Mouse (Mus musculus) spleen, adult 12 weeks (tissue): ENCODE data around the gene Smc3.
A peak's percentile ranks its signal among the peaks of the same experiment; 100 is the strongest.
"Not testable (repeated sequence)": the region's sequence is repeated elsewhere in the genome, so short reads cannot be mapped to it uniquely, and the experiment has no call there.

Source experiments
- DNase-seq: peaks from one replicate; pipeline ENCODE4 v3.0.0; 2022; ENCODE audit warnings: low spot score

The Smc3 gene

GRCm38 (mm10) chr19:53577025-53577800 is 23.0 kb upstream of the Smc3 start:
- DNase-seq, result no peak

GRCm38 (mm10) chr19:53578597-53579252 is 21.5 kb upstream of the Smc3 start:
- peak; percentile 36 for DNase-seq

GRCm38 (mm10) chr19:53580271-53580670 is 19.9 kb upstream of the Smc3 start:
- not testable (repeated sequence) for DNase-seq

DNA sequence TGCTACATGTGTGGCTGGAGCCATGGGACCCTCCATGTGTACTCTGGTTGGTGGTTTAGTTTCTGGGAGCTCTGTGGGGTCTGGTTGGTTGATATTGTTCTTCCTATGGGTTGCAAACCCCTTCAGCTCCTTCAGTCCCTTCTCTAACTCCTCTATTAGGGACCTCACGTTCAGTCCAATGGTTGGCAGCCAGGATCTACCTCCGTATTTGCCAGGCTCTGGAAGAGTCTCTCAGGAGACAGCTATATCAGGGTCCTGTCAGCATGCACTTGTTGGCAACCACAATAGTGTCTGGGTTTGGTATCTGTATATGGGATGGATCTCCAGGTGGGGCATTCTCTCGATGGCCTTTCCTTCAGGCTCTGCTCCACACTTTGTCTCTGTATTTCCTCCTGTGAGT is 12.5 kb upstream of the Smc3 start:
- DNase-seq, result not testable (repeated sequence)

DNA sequence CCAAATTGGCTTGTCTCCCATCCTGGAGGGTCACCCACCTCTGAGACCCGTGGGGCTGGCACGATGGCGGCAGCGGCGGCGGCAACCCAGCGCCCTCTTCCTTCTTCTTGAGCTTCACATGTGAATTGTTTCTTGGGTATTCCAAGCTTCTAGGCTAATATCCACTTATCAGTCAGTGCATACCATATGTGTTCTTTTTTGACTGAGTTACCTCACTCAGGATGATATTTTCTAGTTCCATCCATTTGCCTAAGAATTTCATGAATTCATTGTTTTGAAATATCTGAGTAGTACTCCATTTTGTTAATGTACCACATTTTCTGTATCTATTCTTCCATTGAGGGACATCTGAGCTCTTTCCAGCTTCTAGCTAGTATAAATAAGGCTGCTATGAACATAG is 11.2 kb upstream of the Smc3 start, which contains the start of gene Nutf2-ps1:
TSS of gene Nutf2-ps1 (minus strand) at position 101 of the 400 bp plus-strand sequence.
- not testable (repeated sequence) for DNase-seq

DNA sequence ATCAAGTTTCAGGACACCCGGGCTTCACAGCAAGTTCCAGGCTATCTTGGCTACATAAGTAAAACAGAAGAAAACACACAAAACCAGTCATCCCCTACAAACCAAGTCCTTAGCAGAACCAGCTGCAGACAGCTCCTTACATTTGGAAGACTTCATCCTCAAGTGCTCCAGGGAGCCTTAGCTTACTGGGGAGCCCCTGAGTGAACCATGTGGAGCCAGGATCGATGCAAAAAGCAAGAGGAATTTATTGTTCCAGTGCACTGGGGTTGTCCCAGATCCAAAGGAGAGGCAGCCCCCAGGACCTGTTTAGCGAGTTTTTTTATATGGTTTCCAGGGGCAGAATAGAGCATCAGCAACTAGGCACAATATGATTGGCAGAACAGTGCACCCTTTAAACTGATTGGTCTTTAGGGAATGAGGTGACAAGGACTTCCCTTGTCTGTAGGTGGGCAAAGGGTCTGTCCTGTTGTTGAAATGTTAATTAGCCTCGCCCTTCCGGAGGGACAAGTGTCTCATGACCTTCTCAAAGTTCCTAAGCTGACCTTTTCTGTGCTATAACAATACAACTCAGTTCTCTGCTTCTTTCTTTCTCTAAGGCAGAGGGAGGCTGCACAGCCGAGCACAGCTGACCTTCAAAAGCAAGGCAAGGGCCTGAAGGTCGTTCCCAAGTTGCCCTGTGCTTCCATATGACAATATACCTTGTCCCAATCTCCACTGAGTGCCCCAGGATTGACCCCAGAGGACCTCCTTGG is 3.3 kb upstream of the Smc3 start:
- DNase-seq, result no peak

- DNase-seq, result peak; percentile 65
Measured at GRCm38 (mm10) chr19:53600549-53601362, 558 bp downstream of the Smc3 start.

GRCm38 (mm10) chr19:53601363-53601655 is 1.1 kb downstream of the Smc3 start:
- no peak for DNase-seq

DNA sequence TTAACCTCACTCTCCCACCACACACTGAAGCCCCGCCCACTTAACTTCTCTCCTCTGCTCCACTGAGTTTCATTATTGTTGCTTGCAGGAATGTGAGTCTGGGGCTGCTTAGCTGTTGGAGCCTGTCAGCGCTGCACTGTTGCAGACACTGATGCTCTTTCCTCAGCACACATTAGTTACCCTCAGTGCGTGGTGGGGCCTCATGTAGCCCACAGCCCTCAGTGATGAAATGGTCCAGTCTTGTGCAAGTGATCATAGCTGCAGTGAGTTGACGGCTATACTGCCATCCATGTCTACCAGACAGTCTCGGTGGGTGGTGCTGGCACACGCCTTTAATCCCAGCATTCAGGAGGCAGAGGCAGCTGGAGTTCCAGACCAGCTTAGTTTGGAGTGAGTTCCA is 8.7 kb downstream of the Smc3 start:
- no peak for DNase-seq

- DNase-seq, result no peak
Measured at GRCm38 (mm10) chr19:53621681-53622080, 21.5 kb downstream of the Smc3 start.

DNA sequence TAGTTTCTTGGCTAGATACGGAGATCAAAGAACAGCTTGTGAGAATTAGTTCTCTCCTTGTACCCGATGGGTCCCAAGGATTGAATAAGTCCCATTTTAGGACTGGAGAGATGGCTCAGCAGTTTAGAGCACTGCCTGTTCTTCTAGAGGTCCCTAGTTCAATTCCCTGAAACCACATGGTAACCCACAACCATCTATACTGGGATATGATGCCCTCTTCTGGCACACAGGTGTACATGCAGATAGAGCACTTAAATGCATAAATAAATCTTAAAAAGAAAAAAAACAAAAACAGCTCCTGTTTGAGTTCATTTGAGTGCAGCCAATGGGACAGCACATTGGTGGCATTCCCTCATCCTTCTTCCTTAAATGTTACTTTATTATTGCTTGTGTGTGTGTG is 37.8 kb downstream of the Smc3 start:
- DNase-seq, result no peak

- DNase-seq, result no peak
Measured at GRCm38 (mm10) chr19:53638727-53639126, 38.5 kb downstream of the Smc3 start.

DNA sequence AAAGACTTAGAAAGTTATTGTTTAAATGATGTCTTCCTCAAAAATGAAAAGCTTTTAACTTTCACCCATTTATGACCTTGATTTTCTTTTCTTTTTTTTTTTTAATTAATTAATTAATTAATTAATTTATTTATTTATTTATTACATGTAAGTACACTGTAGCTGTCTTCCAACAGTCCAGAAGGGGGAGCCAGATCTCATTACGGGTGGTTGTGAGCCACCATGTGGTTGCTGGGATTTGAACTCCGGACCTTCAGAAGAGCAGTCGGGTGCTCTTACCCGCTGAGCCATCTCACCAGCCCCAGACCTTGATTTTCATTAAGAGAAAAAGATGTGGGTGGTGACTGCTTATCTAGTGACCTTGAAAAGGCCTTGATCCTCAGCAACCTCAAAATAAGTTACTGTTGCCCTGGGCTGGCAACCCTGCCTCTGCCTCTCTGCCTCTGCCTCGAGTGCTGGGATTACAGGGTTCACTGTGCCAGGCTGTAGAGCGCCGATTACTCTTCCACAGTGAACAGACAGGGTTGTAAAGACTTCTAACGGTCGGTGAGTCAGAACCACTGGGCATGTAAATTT is 43.9 kb downstream of the Smc3 start:
- DNase-seq, result no peak

DNA sequence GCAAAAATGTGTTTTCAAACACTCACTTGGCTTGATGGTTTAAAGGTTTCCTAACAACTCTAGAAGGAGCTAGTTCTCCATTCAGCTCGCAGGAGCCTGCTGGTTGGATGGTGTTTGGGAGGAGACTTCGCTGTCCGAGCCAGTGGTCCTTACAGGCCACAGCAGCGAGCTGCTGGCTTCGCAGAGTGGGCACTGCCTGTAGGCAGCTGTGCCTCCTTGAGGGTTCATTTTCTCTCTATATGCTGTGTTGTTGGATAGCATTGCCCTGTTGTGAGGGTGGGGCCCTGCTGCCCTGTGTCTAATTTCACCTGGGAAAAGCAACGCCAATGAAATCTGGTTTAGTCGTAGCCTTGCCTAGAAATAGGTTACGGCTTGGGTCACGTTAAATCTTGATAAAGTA is 47.1 kb downstream of the Smc3 start:
- DNase-seq, result no peak

DNA sequence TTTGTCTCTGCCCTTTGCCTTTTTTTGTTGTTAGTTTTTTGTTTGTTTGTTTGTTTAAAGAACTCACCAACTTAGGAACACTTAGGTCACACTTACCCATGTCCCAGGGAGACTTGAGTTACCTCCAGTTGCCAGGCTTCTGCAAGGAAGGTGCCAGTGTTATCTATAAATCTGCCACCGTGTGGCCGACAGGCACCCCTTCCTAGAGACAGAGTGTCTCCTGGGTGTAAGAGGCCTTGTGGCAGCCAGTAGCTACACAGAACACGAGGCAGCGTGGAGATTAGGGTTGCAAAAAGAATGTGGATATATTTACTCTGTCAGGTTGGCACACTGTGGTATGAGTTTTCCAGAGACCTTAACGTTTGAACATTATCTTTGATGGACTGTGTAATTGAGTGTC is 47.9 kb downstream of the Smc3 start:
- no peak for DNase-seq

DNA sequence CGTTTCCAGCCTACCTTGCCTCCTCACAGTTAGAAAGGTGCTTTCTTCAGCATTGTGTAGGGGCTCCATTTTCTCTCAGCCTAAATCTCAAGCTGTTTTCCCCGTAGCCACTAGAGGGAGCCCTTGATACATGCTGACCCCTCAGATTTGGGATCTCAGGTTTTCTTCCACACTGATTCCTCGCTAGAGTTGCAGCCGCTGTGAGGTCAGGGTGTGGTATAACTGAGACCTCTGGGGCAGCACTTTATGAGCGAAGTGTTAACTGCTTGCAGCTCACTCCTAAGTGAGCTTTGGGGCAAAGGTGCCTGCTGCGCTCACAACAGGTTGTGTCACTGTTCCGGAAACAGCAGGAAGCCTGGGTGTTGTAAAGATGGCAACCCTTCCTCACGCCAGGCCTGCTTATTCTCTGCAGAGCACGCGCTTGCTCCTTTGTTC is 48.6 kb downstream of the Smc3 start:
- peak; percentile 31 for DNase-seq

DNA sequence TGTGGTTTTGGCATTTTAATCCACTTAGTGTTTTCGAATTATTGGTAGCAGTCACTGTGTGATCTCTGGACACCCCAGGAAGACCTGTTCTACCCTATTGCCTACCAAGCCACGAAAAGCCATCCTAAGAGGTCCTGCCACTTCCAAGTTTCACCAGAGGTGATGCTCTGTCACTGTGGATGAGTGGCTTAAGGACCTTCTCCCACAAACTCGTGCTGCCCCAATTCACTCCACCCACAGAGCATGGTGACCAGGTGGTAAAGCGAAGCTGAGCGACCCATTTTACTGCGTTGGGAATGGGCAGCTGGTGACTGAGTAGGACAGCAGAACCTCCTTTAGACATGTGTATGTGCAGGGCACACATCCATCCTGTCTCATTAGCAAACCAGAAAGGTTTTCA is 49.2 kb downstream of the Smc3 start:
- DNase-seq, result no peak

DNA sequence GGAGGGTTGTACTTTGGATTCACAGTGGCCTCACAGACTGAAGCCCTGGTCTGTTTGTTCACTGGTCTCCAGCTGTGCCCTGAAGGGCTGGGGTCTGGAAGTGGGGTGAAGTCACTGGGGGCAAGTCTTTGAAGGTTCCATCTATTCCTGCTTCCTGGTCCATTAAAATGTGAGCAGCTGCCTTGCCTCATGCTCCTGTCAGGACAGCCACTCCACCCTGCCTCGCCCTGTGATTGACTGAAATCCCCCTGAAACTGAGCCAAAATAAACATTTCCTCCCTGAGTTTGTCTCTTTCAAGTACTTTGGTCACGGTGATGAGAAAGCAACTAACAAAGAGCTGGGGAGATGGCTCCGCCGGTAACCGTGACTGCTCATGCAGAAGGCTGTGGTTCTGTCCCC is 49.6 kb downstream of the Smc3 start:
- no peak for DNase-seq

DNA sequence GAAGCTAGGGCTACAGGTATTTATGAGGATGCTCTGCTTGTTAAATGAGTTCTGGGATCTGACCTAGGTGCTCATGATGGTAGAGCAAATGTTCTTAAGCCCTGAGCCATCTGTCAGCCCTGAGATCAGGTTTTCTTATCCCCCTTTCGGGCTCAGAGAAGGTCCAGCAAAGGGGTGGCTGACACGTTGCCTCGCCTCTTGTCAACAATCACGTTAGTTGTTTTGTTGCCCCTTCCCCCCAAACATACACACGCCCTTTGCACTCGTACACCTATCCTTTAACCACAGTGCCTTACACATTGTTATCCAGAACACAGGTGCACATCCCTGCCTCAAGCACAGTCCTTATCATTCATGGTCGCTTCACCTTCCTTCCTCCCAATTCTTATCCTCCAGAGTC is 50.7 kb downstream of the Smc3 start:
- DNase-seq, result no peak

DNA sequence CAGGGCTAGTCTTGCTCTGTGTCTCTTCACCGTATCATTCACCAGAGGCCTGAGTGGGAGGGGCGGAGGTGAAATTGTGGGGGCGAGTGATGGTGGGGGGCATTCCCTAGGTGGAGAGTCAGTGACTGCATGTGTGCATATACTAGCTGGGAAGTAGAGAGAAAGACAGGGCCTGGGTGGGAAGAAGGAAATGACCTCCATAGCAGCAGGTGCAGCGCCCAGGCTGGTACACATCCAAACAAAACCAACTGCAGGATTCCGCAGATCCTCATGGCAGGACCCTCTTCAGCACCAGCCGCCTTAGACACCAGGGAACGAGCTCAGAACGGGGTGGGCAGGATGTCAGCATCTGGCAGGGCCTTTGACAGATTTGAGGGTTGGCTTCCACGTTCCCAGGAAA is 52.1 kb downstream of the Smc3 start:
- DNase-seq, result no peak

DNA sequence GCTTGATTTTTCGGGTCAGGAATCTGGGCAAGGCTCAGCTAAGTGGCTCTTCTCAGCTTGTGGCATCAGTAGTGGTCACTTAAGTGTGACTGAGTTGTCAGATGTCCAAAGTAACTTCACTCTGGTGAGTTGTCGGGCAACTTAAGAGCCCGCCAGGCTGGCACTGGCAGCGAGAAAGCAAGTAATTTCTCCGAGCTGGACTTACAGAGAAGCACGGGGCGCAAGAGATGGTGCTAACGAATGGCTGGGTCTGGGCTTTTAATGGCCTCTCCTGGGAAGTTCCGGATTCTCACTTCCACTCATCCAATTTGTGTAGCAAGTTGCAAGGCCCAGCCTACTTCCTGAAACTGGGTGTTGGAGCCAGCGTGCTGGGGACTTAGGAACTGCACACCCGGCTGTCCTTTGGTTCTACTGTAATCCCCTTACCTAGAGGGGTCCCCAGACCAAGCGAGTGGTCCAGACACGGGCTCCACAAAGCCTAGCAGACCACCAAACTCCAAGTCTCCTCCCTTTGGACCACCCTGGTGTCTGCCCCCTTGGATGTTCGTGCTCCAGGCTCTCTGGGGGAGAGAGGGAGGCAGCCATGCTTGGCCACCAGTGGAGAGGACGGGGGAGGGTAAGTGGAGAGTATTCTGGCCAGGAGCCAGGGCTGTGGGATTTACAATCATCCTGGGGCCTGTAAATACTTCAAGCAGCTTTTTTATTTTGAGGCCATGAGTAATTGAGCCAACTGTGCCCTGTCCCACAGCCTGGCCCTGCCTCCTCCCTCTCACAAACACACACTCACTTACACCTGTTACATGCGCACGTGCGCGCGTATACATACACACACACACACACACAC is 53.6 kb downstream of the Smc3 start:
- DNase-seq, result no peak
